Mouse (Mus musculus): ENCODE data around the gene Sox5.

- TF ChIP-seq CTCF (IDR thresholded peaks at IDR 0.05; ENCODE audit: extremely low read depth, insufficient read depth, low read length): no peak
- TF ChIP-seq POLR2A (IDR thresholded peaks at IDR 0.05; ENCODE audit: extremely low read depth, insufficient read depth, low read length): no peak
Observed at GRCm38 (mm10) chr6:144370699-144371098, 411.1 kb downstream of the Sox5 start.

Data from cortical plate, adult 2 months (tissue).